Mouse (Mus musculus): ENCODE results near the gene Epha2.

DNA sequence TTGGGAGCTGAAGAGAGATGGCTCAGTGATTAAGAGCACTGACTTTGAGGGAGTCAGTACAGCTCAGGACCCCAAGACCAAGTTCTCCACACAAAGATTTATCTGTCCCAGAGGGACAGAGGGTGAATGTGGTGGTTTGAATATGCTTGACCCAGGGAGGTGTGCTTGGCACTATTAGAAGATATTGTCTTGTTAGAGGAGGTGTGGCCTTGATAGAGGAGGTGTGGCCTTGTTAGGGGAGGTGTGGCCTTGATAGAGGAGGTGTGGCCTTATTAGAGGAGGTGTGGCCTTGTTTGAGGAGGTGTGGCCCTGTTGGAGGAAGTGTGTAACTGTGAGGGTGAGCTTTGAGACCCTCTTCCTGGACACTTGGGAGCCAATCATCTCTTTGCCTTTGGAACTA, 56.8 kb downstream of the Epha2 start:
- TF ChIP-seq CTCF (conservative IDR thresholded peaks at IDR 0.05; ENCODE audit: low read length) (no peak), POU5F1 (IDR thresholded peaks at IDR 0.05; ENCODE audit: borderline replicate concordance, low read length) (no peak)
